Mouse (Mus musculus): ENCODE measurements at regions not wholly inside any gene's neighbourhood (a gene's known extent, or its start where the extent isn't known, plus 50 kb on each side); places are given as distances from the start of the nearest gene placed in this dataset.

DNA sequence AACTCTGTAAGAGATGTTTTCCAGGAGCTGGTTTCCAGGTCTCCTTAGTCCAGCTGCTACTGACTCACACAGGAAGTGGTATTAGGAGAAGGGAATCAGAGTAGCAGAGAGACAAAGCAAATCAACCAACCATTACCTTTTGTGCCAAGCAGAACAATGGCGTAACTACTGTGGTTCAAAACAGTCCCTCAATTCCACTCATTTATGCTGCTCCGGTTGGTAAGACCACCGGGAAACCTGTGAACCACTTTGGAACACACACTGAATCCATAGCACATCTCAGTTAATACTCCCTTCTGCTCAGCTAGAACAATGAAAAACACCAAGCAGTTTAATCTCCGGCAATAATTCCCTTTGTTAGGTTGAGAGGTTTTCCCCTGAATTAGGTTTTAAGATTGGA is 460.8 kb upstream of the Tbc1d2b start:
- no peak for TF ChIP-seq POLR2A (IDR thresholded peaks at IDR 0.05; ENCODE audit: insufficient read length, low read depth)
- TF ChIP-seq MAX (IDR thresholded peaks at IDR 0.05; ENCODE audit: low read depth) = no peak
- no peak for TF ChIP-seq USF1 (IDR thresholded peaks at IDR 0.05; ENCODE audit: low read depth)
- no peak for TF ChIP-seq TCF12 (IDR thresholded peaks at IDR 0.05; ENCODE audit: insufficient read depth, poor library complexity, severe bottlenecking)
- TF ChIP-seq POLR2AphosphoS2 (IDR thresholded peaks at IDR 0.05; ENCODE audit: insufficient read length, low read depth) = no peak
- no peak for TF ChIP-seq MYOD1 (IDR thresholded peaks at IDR 0.05; ENCODE audit: control insufficient read depth in 1 of 3, insufficient read length in 2 of 3, low read depth in 2 of 3)
- TF ChIP-seq E2F4 (IDR thresholded peaks at IDR 0.05; ENCODE audit: insufficient read depth) = no peak
- no peak for TF ChIP-seq MYOG (IDR thresholded peaks at IDR 0.05; ENCODE audit: control insufficient read depth in 1 of 3, insufficient read depth in 1 of 3, insufficient read length in 2 of 3, low read depth in 2 of 3)
- no peak for TF ChIP-seq CEBPB (IDR thresholded peaks at IDR 0.05; ENCODE audit: insufficient read depth, poor library complexity, severe bottlenecking)
- TF ChIP-seq SRF (IDR thresholded peaks at IDR 0.05; ENCODE audit: control insufficient read depth, insufficient read length, low read depth) = no peak
- no peak for TF ChIP-seq REST (IDR thresholded peaks at IDR 0.05; ENCODE audit: insufficient read depth, insufficient read length)
- no peak for TF ChIP-seq TCF3 (IDR thresholded peaks at IDR 0.05; ENCODE audit: insufficient read length, low read depth)
